Mouse (Mus musculus) E14TG2a.4 (cell line): ENCODE data around the gene Tiam2.

Experiments used
- CTCF ChIP-seq: conservative IDR thresholded peaks from 2 replicates; pipeline ENCODE4 v1.5.1; 2014; ENCODE audit warnings: low read length
- NANOG ChIP-seq: IDR thresholded peaks from 2 replicates; pipeline ENCODE4 v1.6.1; 2014; ENCODE audit warnings: borderline replicate concordance, low read length, mixed read lengths
- POU5F1 ChIP-seq: IDR thresholded peaks from 2 replicates; pipeline ENCODE4 v1.6.1; 2014; ENCODE audit warnings: low read length, borderline replicate concordance

- no peak for TF ChIP-seq CTCF
- no peak for TF ChIP-seq POU5F1
- no peak for TF ChIP-seq NANOG
Observed at GRCm38 (mm10) chr17:3416401-3416800, 90.0 kb downstream of the Tiam2 start.
